Mouse (Mus musculus) megakaryocyte-erythroid progenitor cell, adult 5-6 weeks (primary cell): ENCODE data around the gene Mink1. TPM values are rescaled to one million over a fixed set of nuclear protein-coding genes. Genes with fewer than 3 reads are reported as not detected.

ENCODE experiments used
- ATAC-seq: replicated peaks from 2 replicates; pipeline ENCODE4 v1.8.0; 2016; ENCODE audit warnings: mild to moderate bottlenecking, inconsistent platforms; ENCODE audit not compliant: severe bottlenecking, poor library complexity, low FRiP score, low TSS enrichment
- total RNA-seq, 2 experiments: library from RNA; stranded (forward) in 1 of 2; stranded (reverse) in 1 of 2; fragments of 200-1000, 215-1000 nt in 1 of 2; fragments of >200 nt in 1 of 2; fragmentation: Nextera tagmentation in 1 of 2; gene quantifications; 2 replicates each; pipeline ENCODE4 v1.2.3; 2014 to 2017

Mink1 gene
- total RNA-seq, 2 experiments from 2014 or later, result 18.2 to 44.7 TPM

GRCm38 (mm10) chr11:70657991-70658390 is 95.3 kb downstream of the Mink1 start:
- ATAC-seq, result no peak

- no peak for ATAC-seq
Observed at GRCm38 (mm10) chr11:70658521-70658920, 95.8 kb downstream of the Mink1 start.

- ATAC-seq, result no peak
Observed at GRCm38 (mm10) chr11:70658942-70659341, 96.3 kb downstream of the Mink1 start.

- ATAC-seq, result no peak
Observed at GRCm38 (mm10) chr11:70660571-70660970, 97.9 kb downstream of the Mink1 start.

GRCm38 (mm10) chr11:70663101-70663500 is 100.4 kb downstream of the Mink1 start:
- ATAC-seq, result no peak

GRCm38 (mm10) chr11:70663957-70664356 is 101.3 kb downstream of the Mink1 start:
- ATAC-seq, result no peak

Other genes starting within 250 kb of the Mink1 start
- not detected in 2 replicates for gene Alox12e, start 240.3 kb upstream of the Mink1 start, total RNA-seq (2014; fragmentation: Nextera tagmentation)
- gene Alox12e, start 240.3 kb upstream of the Mink1 start, total RNA-seq (2017), result not detected in 2 replicates
- not detected in 2 replicates for gene Alox15, start 210.8 kb upstream of the Mink1 start, total RNA-seq (2014; fragmentation: Nextera tagmentation)
- gene Alox15, start 210.8 kb upstream of the Mink1 start, total RNA-seq (2017), result not detected in 2 replicates
- gene Pelp1, start 152.8 kb upstream of the Mink1 start, total RNA-seq (2014; fragmentation: Nextera tagmentation), result 44.4 and 55.9 TPM in 2 replicates
- 10.0 and 12.9 TPM in 2 replicates for gene Pelp1, start 152.8 kb upstream of the Mink1 start, total RNA-seq (2017)
- 41.8 and 43.2 TPM in 2 replicates for gene Arrb2, start 130.2 kb upstream of the Mink1 start, total RNA-seq (2014; fragmentation: Nextera tagmentation)
- gene Arrb2, start 130.2 kb upstream of the Mink1 start, total RNA-seq (2017), result 21.7 and 32.6 TPM in 2 replicates
- 25.5 and 34.8 TPM in 2 replicates for gene Med11, start 111.0 kb upstream of the Mink1 start, total RNA-seq (2014; fragmentation: Nextera tagmentation)
- 38.6 and 46.5 TPM in 2 replicates for gene Med11, start 111.0 kb upstream of the Mink1 start, total RNA-seq (2017)
- 0.30 and 0.94 TPM in 2 replicates for gene Zmynd15, start 103.4 kb upstream of the Mink1 start, total RNA-seq (2014; fragmentation: Nextera tagmentation)
- not detected in 2 replicates for gene Zmynd15, start 103.4 kb upstream of the Mink1 start, total RNA-seq (2017)
- gene Cxcl16, start 102.9 kb upstream of the Mink1 start, total RNA-seq (2014; fragmentation: Nextera tagmentation), result 0.99 TPM in 1 of 2 replicates, not detected in the other
- 0.08 TPM in 1 of 2 replicates, not detected in the other for gene Cxcl16, start 102.9 kb upstream of the Mink1 start, total RNA-seq (2017)
- gene Tm4sf5, start 57.6 kb upstream of the Mink1 start, total RNA-seq (2014; fragmentation: Nextera tagmentation), result not detected in 2 replicates
- gene Tm4sf5, start 57.6 kb upstream of the Mink1 start, total RNA-seq (2017), result not detected in 2 replicates
- gene Vmo1, start 48.3 kb upstream of the Mink1 start, total RNA-seq (2014; fragmentation: Nextera tagmentation), result not detected in 2 replicates
- not detected in 2 replicates for gene Vmo1, start 48.3 kb upstream of the Mink1 start, total RNA-seq (2017)
- gene Gltpd2, start 43.7 kb upstream of the Mink1 start, total RNA-seq (2014; fragmentation: Nextera tagmentation), result not detected in 2 replicates
- not detected in 2 replicates for gene Gltpd2, start 43.7 kb upstream of the Mink1 start, total RNA-seq (2017)
- gene Psmb6, start 37.5 kb upstream of the Mink1 start, total RNA-seq (2014; fragmentation: Nextera tagmentation), result 299 and 333 TPM in 2 replicates
- 225 and 305 TPM in 2 replicates for gene Psmb6, start 37.5 kb upstream of the Mink1 start, total RNA-seq (2017)
- not detected in 2 replicates for gene Gm40193, start 29.9 kb upstream of the Mink1 start, total RNA-seq (2014; fragmentation: Nextera tagmentation)
- gene Gm40193, start 29.9 kb upstream of the Mink1 start, total RNA-seq (2017), result not detected in 2 replicates
- not detected in 2 replicates for gene Pld2, start 22.8 kb upstream of the Mink1 start, total RNA-seq (2014; fragmentation: Nextera tagmentation)
- 0.47 TPM in 1 of 2 replicates, not detected in the other for gene Pld2, start 22.8 kb upstream of the Mink1 start, total RNA-seq (2017)
- not detected in 2 replicates for gene 4930544D05Rik, start 53.0 kb downstream of the Mink1 start, total RNA-seq (2014; fragmentation: Nextera tagmentation)
- gene 4930544D05Rik, start 53.0 kb downstream of the Mink1 start, total RNA-seq (2017), result not detected in 2 replicates
- 3.0 TPM in 1 of 2 replicates, not detected in the other for gene Chrne, start 56.3 kb downstream of the Mink1 start, total RNA-seq (2014; fragmentation: Nextera tagmentation)
- not detected in 2 replicates for gene Chrne, start 56.3 kb downstream of the Mink1 start, total RNA-seq (2017)
- 3.6 and 10.4 TPM in 2 replicates for gene Gp1ba, start 76.2 kb downstream of the Mink1 start, total RNA-seq (2014; fragmentation: Nextera tagmentation)
- 0.50 and 0.85 TPM in 2 replicates for gene Gp1ba, start 76.2 kb downstream of the Mink1 start, total RNA-seq (2017)
- gene Rnf167, start 84.4 kb downstream of the Mink1 start, total RNA-seq (2014; fragmentation: Nextera tagmentation), result 92.8 and 95.5 TPM in 2 replicates
- gene Rnf167, start 84.4 kb downstream of the Mink1 start, total RNA-seq (2017), result 42.3 and 53.4 TPM in 2 replicates
- gene Slc25a11, start 84.6 kb downstream of the Mink1 start, total RNA-seq (2014; fragmentation: Nextera tagmentation), result 62.3 and 63.1 TPM in 2 replicates
- 33.1 and 36.2 TPM in 2 replicates for gene Slc25a11, start 84.6 kb downstream of the Mink1 start, total RNA-seq (2017)
- gene Pfn1, start 91.8 kb downstream of the Mink1 start, total RNA-seq (2014; fragmentation: Nextera tagmentation), result 1,236 and 1,373 TPM in 2 replicates
- gene Pfn1, start 91.8 kb downstream of the Mink1 start, total RNA-seq (2017), result 377 and 675 TPM in 2 replicates
- 16.7 and 33.7 TPM in 2 replicates for gene Eno3, start 94.3 kb downstream of the Mink1 start, total RNA-seq (2014; fragmentation: Nextera tagmentation)
- gene Eno3, start 94.3 kb downstream of the Mink1 start, total RNA-seq (2017), result 8.4 and 16.5 TPM in 2 replicates
- 61.3 and 88.7 TPM in 2 replicates for gene Spag7, start 106.5 kb downstream of the Mink1 start, total RNA-seq (2014; fragmentation: Nextera tagmentation)
- gene Spag7, start 106.5 kb downstream of the Mink1 start, total RNA-seq (2017), result 59.9 and 60.5 TPM in 2 replicates
- gene Camta2, start 125.2 kb downstream of the Mink1 start, total RNA-seq (2014; fragmentation: Nextera tagmentation), result 14.6 and 17.4 TPM in 2 replicates
- 0.91 and 7.1 TPM in 2 replicates for gene Camta2, start 125.2 kb downstream of the Mink1 start, total RNA-seq (2017)
- 0.69 TPM in 1 of 2 replicates, not detected in the other for gene Inca1, start 137.3 kb downstream of the Mink1 start, total RNA-seq (2014; fragmentation: Nextera tagmentation)
- gene Inca1, start 137.3 kb downstream of the Mink1 start, total RNA-seq (2017), result 0.42 TPM in 1 of 2 replicates, not detected in the other
- gene Kif1c, start 137.7 kb downstream of the Mink1 start, total RNA-seq (2014; fragmentation: Nextera tagmentation), result 3.9 and 8.3 TPM in 2 replicates
- gene Kif1c, start 137.7 kb downstream of the Mink1 start, total RNA-seq (2017), result 5.4 and 13.2 TPM in 2 replicates
- 3.1 and 5.6 TPM in 2 replicates for gene Zfp3, start 201.3 kb downstream of the Mink1 start, total RNA-seq (2014; fragmentation: Nextera tagmentation)
- gene Zfp3, start 201.3 kb downstream of the Mink1 start, total RNA-seq (2017), result 1.6 and 3.9 TPM in 2 replicates
- not detected in 2 replicates for gene Scimp, start 249.7 kb downstream of the Mink1 start, total RNA-seq (2014; fragmentation: Nextera tagmentation)
- gene Scimp, start 249.7 kb downstream of the Mink1 start, total RNA-seq (2017), result 0.99 TPM in 1 of 2 replicates, not detected in the other